Mouse (Mus musculus) liver, embryonic 14.5 days (tissue): ENCODE results near the gene Prl2c3. TPM values are rescaled to one million over a fixed set of nuclear protein-coding genes. Genes with fewer than 3 reads are reported as not detected.
A peak's percentile ranks its signal among the peaks of the same experiment; 100 is the strongest.
"Not testable (repeated sequence)": the region's sequence is repeated elsewhere in the genome, so short reads cannot be mapped to it uniquely, and the experiment has no call there.

ENCODE experiments used
- ATAC-seq: fragments of 200-750 bp; cut with Nextera tagmentation; 2 replicates; pipeline ENCODE4 v1.8.0; 2017; ENCODE audit warnings: moderate number of reproducible peaks, mild to moderate bottlenecking, moderate library complexity; ENCODE audit not compliant: insufficient read depth
- DNase-seq, 3 experiments: peaks; one replicate each; pipeline ENCODE4 v3.0.0-alpha.2; 2012 to 2013; ENCODE audit warnings: low read depth in 3 of 3, low spot score in 3 of 3
- H3K27ac ChIP-seq: fragments of 300-500 bp; sonication (generic); 2 replicates; pipeline ENCODE4 v1.5.1; 2014; ENCODE audit warnings: moderate library complexity, mild to moderate bottlenecking, control low read depth, inconsistent platforms
- H3K27me3 ChIP-seq: fragments of 300-500 bp; sonication (generic); 2 replicates; pipeline ENCODE4 v1.6.1; 2014; ENCODE audit warnings: mild to moderate bottlenecking, low read length, moderate library complexity; ENCODE audit not compliant: control insufficient read depth, insufficient read depth
- H3K36me3 ChIP-seq: fragments of 300-500 bp; sonication (generic); replicated peaks from 2 replicates; pipeline ENCODE4 v1.6.1; 2014; ENCODE audit warnings: low read depth; ENCODE audit not compliant: control insufficient read depth, insufficient read depth
- H3K4me1 ChIP-seq, 2 experiments: fragments of 200-500 bp in 1 of 2; fragments of 300-500 bp in 1 of 2; sonication (generic) in 1 of 2; replicated peaks; 2 replicates each; pipeline ENCODE4 v1.6.1; 2012 to 2014; ENCODE audit warnings: antibody characterized with exemption in 1 of 2, inconsistent platforms in 1 of 2, low read length in 1 of 2; ENCODE audit not compliant: control insufficient read depth in 2 of 2, insufficient read depth in 2 of 2
- H3K4me2 ChIP-seq: fragments of 300-500 bp; sonication (generic); 2 replicates; pipeline ENCODE4 v1.6.1; 2014; ENCODE audit warnings: low read depth, mild to moderate bottlenecking, control low read depth, moderate library complexity
- H3K4me3 ChIP-seq, 2 experiments: fragments of 200-500 bp in 1 of 2; fragments of 300-500 bp in 1 of 2; sonication (generic) in 1 of 2; 2 replicates each; pipeline ENCODE4 v1.5.1; 2012 to 2014; ENCODE audit warnings: low read depth in 2 of 2, low read length in 2 of 2, mild to moderate bottlenecking in 2 of 2, control low read depth in 1 of 2, inconsistent platforms in 1 of 2, moderate library complexity in 1 of 2; ENCODE audit not compliant: insufficient read depth in 1 of 2
- H3K9ac ChIP-seq: fragments of 300-500 bp; sonication (generic); replicated peaks from 2 replicates; pipeline ENCODE4 v1.6.1; 2014; ENCODE audit warnings: mild to moderate bottlenecking, control low read depth, moderate library complexity
- H3K9me3 ChIP-seq: fragments of 300-500 bp; sonication (generic); 2 replicates; pipeline ENCODE4 v1.6.1; 2016; ENCODE audit warnings: low read length, mixed read lengths; ENCODE audit not compliant: control insufficient read depth
- CTCF ChIP-seq: IDR thresholded peaks from 2 replicates; pipeline ENCODE4 v1.5.1; 2016; ENCODE audit warnings: antibody characterized with exemption, low read depth, control low read depth
- EP300 ChIP-seq: IDR thresholded peaks from 2 replicates; pipeline ENCODE4 v1.6.1; 2016; ENCODE audit warnings: antibody characterized with exemption, low read depth
- WGBS: fragments of 180-500 bp; shearing (Covaris S2); extraction: QIAGEN DNeasy Blood & Tissue Kit; methylation state at CpG from one replicate; pipeline ENCODE4 v1.1.7; 2014; ENCODE audit not compliant: insufficient replicate concordance; 5-methylcytosine and 5-hydroxymethylcytosine counted together
- polyA plus RNA-seq, 2 experiments: library from polyadenylated mRNA; depleted of rRNA in 1 of 2; stranded (reverse) in 1 of 2; unstranded in 1 of 2; fragments of >200 nt; fragmentation: Nextera tagmentation in 1 of 2; extraction: Ambion mirVana in 1 of 2; gene quantifications; 2 replicates each; pipeline versions ENCODE4 v1.2.1 to v1.2.3; 2012 to 2014

Prl2c3 gene
- polyA plus RNA-seq, 2 experiments = 0.11 TPM; not detected in 1

DNA sequence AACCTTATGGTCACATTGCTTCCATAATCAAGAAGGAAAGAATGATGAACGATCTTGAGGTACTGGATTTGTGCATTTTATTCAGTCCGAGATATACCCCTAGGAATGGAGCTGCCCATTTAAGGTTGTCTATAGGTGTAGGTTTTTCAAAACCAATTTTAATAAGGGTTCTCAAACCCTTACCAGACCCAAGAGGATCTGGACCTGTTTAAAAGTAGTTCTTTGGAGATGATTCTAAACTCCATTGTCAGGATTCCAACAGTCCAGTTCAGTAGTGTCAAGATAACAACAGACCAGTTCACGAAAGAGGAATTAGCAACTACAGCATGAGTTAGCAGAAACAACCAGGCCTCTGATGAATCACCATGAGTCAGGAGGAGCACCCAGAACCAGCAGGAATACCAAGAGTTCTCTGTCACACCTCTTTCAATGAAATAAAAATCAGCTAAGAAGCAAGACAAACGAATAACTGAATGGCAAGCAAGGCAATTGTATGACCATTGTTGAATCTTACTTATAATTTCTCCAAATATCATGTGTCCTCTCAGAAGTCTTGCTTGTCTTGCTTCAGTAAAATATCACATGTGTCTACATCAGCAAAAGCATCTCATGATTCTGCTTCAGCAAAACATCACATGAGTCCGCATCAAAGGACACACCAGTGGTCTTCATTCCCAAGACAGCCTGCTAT, 14.0 kb upstream of the Prl2c3 start:
- WGBS = 48% methylated on average over 5 of the region's 5 CpGs
- not testable (repeated sequence) for H3K9me3 ChIP-seq, H3K4me2 ChIP-seq, H3K36me3 ChIP-seq, H3K4me1 ChIP-seq, H3K27me3 ChIP-seq, H3K27ac ChIP-seq, DNase-seq, H3K4me3 ChIP-seq, H3K9ac ChIP-seq
- 0 out of 2 replicates have a peak, but pooled peaks have one; percentile 13 for ATAC-seq

DNA sequence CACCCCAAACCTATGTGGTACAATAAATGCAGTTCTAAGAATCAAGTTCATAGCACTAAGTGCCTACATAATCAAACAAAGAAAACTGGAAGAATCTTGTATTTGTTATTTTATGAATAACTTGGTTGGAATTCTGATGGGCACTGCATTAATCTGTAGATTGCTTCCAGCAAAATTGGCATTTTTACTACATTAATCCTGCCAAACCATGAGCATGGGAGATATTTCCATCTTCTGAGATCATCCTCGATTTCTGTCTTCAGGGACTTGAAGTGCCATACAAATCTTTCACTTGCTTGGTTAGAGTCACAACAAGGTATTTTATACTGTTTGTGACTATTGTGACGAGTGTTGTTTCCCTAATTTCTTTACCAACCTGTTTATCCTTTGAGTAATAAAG, 9.7 kb upstream of the Prl2c3 start:
- no peak overlapping the region for H3K4me3 ChIP-seq
- WGBS = 21% methylated on average over 2 of the region's 2 CpGs
- no peak for TF ChIP-seq CTCF
- no peak for TF ChIP-seq EP300
- no peaks in the 10 kb centered on the region for H3K27me3 ChIP-seq
- no peaks in the 10 kb centered on the region for H3K9me3 ChIP-seq
- H3K4me2 ChIP-seq = no peak overlapping the region
- DNase-seq (no peak), ATAC-seq (no peak)
- H3K27ac ChIP-seq = no peak overlapping the region
- no peaks in the 10 kb centered on the region for H3K4me1 ChIP-seq
- H3K36me3 ChIP-seq = no peaks in the 10 kb centered on the region
- no peak overlapping the region for H3K9ac ChIP-seq

DNA sequence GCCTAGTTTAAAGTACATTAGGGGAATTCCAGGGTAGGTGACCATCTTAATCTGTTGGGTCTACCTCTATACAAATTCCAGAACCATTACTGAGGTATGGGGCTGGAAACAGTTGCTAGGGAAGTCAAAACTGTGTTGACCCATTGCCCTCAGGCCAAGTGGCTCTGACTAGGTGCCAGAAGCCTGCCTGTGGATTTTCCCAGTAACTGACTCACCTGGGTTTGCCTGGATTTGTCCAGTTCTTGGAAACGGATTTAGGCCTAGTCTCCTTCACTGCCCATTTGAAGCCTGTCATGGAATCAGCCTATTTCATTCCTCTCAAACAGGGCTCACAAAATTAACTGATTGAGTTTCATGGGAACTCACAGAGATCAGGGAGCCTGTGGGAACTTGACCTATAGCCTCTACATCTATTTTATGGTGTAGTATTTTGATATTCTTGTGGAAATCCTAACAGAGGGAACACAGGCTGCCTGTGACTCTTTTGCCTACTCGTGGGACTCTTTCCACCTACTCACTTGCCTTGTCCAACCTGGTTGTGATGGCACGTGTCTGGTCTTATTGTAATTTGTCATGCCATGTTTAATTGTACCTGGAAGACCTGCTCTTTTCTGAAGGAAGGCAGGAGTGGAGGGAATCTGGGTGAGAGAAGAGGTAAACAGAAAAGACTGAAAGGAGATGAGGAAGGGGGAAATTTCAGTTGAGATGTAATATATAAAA, 9.1 kb upstream of the Prl2c3 start:
- not testable (repeated sequence) for DNase-seq, H3K4me1 ChIP-seq, H3K9ac ChIP-seq, H3K4me2 ChIP-seq, H3K27me3 ChIP-seq, H3K4me3 ChIP-seq, H3K36me3 ChIP-seq, ATAC-seq, H3K9me3 ChIP-seq, H3K27ac ChIP-seq
- WGBS = 34% methylated on average over 3 of the region's 3 CpGs

- H3K27me3 ChIP-seq = not testable (repeated sequence)
- 34% methylated on average over 3 of the region's 4 CpGs for WGBS
These were observed 6.6 kb upstream of the Prl2c3 start for GRCm38 (mm10) chr13:12806496-12806895.

GRCm38 (mm10) chr13:12769442-12770091, 30.3 kb downstream of the Prl2c3 start:
- not testable (repeated sequence) for H3K9ac ChIP-seq, DNase-seq, H3K27ac ChIP-seq, H3K9me3 ChIP-seq, H3K4me3 ChIP-seq, H3K4me1 ChIP-seq, ATAC-seq, H3K36me3 ChIP-seq, H3K27me3 ChIP-seq, H3K4me2 ChIP-seq
- 58% methylated on average over 6 of the region's 6 CpGs for WGBS

More at GRCm38 (mm10) chr13:12806496-12806895, 6.6 kb upstream of the Prl2c3 start:
- not testable (repeated sequence) for H3K4me2 ChIP-seq, H3K4me1 ChIP-seq, H3K36me3 ChIP-seq, ATAC-seq, DNase-seq, H3K9me3 ChIP-seq, H3K4me3 ChIP-seq, H3K9ac ChIP-seq, H3K27ac ChIP-seq

Other genes with a start within 250 kb of the Prl2c3 start
- gene Ero1lb, start 234.2 kb downstream of the Prl2c3 start, polyA plus RNA-seq (2012; rRNA removed) = 0.60 and 0.76 TPM in 2 replicates
- 1.5 and 1.9 TPM in 2 replicates for gene Ero1lb, start 234.2 kb downstream of the Prl2c3 start, polyA plus RNA-seq (2014; fragmentation: Nextera tagmentation; extraction: Ambion mirVana)
- 0.12 TPM in 1 of 2 replicates, not detected in the other for gene Prl2c2, start 205.3 kb upstream of the Prl2c3 start, polyA plus RNA-seq (2012; rRNA removed)
- not detected in 2 replicates for gene Prl2c2, start 205.3 kb upstream of the Prl2c3 start, polyA plus RNA-seq (2014; fragmentation: Nextera tagmentation; extraction: Ambion mirVana)